Mouse (Mus musculus) E14TG2a.4 (cell line): ENCODE measurements around the gene Nsrp1.

Source experiments
- CTCF ChIP-seq: conservative IDR thresholded peaks from 2 replicates; pipeline ENCODE4 v1.5.1; 2014; ENCODE audit warnings: low read length
- NANOG ChIP-seq: IDR thresholded peaks from 2 replicates; pipeline ENCODE4 v1.6.1; 2014; ENCODE audit warnings: borderline replicate concordance, low read length, mixed read lengths

- TF ChIP-seq CTCF: no peak
- TF ChIP-seq NANOG: no peak
Observed at GRCm38 (mm10) chr11:77111141-77111540, 32.9 kb upstream of the Nsrp1 start.
